Comparison of ENCODE assay signal across 9 mouse cellular contexts in the genomic region with DNA sequence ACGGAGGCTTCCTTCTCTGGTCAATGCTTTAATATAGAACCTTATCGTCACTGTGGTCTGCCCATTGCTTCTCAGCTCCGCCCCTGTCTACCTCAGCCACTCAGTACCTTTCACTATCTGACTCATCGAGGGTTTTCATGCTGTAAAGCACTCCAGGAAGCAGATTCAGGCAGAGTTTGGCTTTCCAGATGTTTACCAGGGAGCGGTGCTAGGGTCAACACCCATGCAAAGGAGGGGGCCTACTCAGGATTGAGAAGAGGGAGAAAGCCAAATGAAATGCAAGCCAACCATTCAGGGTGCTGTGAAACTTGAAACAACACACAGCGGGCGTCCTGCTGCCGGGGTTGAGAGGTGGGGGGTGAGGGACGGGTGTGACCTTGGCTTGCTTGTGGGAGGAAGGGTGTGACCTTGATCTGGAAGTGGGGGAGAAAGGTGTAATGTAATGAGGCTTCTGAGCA. TPM values are rescaled to one million over a fixed set of nuclear protein-coding genes. Genes with fewer than 3 reads are reported as not detected.
A peak's percentile ranks its signal among the peaks of the same experiment; 100 is the strongest.
DNase-seq lines count a peak whose midpoint lies in the region; ATAC-seq and TF ChIP-seq lines count a peak whose summit lies in the region.
"Had no signal": no experiment of that assay in that cellular context is flagged by ENCODE, and none has a peak within 500 bp of the region (broad histone marks: within the 10 kb centered on the region; RNA-seq: fewer than 3 reads in every experiment).

No protein-coding gene starts in this region.

- no peak; the same call in 1 of the 2 replicates for TF ChIP-seq RAD21 in CH12.LX (IDR thresholded peaks at IDR 0.05; ENCODE audit: low read depth, low read length)

- dilution Hi-C loops in CH12.LX (cut with MboI; ENCODE audit: extremely low pct_ligation_motif_present, extremely low pct_unique_long_range_greater_than_20kb, low sequenced_read_pairs), result no loop called here

- peak; percentile 39; the same call in 1 of the 2 replicates for TF ChIP-seq POLR2A in CH12.LX (IDR thresholded peaks at IDR 0.05; ENCODE audit: low read depth, low read length)
- TF ChIP-seq POLR2A in liver, adult 2 months (IDR thresholded peaks at IDR 0.05; ENCODE audit: extremely low read depth, insufficient read depth, low read length), result no peak

- no peaks in the 10 kb centered on the region for H3K79me2 ChIP-seq in CH12.LX (replicated peaks; ENCODE audit: control insufficient read depth, extremely low read depth, insufficient read depth, poor library complexity, severe bottlenecking)
- H3K79me2 ChIP-seq in liver, adult 2 months (ENCODE audit: control insufficient read depth, insufficient read depth, low read length), result no peaks in the 10 kb centered on the region

- H3K27ac ChIP-seq in CH12.LX (ENCODE audit: insufficient read depth, low read depth), result no peak overlapping the region
- no peak overlapping the region for H3K27ac ChIP-seq in liver, adult 2 months (replicated peaks; ENCODE audit: insufficient read depth, low read depth, low read length)
- H3K27ac ChIP-seq in stomach, embryonic 15.5 days, result no peak overlapping the region

- peak; percentile 18 for DNase-seq in adrenal gland, postnatal 10 days
- DNase-seq in adrenal gland, postnatal 4 days (ENCODE audit: low spot score in 2 of 2), result no peak
- peak; percentile 82 for DNase-seq in CH12.LX (ENCODE audit: extremely low read depth)
- peak; percentile 71 for DNase-seq in heart, adult 8-10 months (ENCODE audit: low spot score)
- DNase-seq in liver, adult 2 months (ENCODE audit: extremely low read depth, low read depth, low spot score), result no peak
- DNase-seq in Muller cell, postnatal 12 days (ENCODE audit: inconsistent ontology term), result no peak
- no peak for DNase-seq in frontal cortex, postnatal 14 days (ENCODE audit: low spot score in 2 of 2)

- H3K9ac ChIP-seq in CH12.LX (ENCODE audit: insufficient read depth, low read depth), result 0 out of 2 replicates have a peak overlapping the region, but pooled peaks have one; percentile 6
- H3K9ac ChIP-seq in liver, adult 2 months (ENCODE audit: low read depth, low read length), result peak overlapping the region; percentile 15; the same call in 1 of the 2 replicates
- no peak overlapping the region for H3K9ac ChIP-seq in stomach, embryonic 15.5 days

- no peak for TF ChIP-seq CTCF in CH12.LX (conservative IDR thresholded peaks at IDR 0.05 in 1 of 2, IDR thresholded peaks at IDR 0.05 in 1 of 2; ENCODE audit: low read depth in 2 of 2, low read length in 2 of 2)
- no peak for TF ChIP-seq CTCF in liver, adult 2 months (IDR thresholded peaks at IDR 0.05; ENCODE audit: low read depth, low read length)

- H3K4me1 ChIP-seq in CH12.LX (ENCODE audit: control insufficient read depth in 1 of 2, insufficient read depth in 2 of 2), result peaks cover 2 to 27% of the 10 kb centered on the region in 2 experiments; a peak in 3 of 4 replicates
- H3K4me1 ChIP-seq in liver, adult 2 months (ENCODE audit: control insufficient read depth, insufficient read depth, low read length), result peaks cover 6% of the 10 kb centered on the region; the same call in 1 of the 2 replicates
- peaks cover 2% of the 10 kb centered on the region; the same call in 1 of the 2 replicates for H3K4me1 ChIP-seq in stomach, embryonic 15.5 days

- peak; percentile 55; the same call in 1 of the 2 replicates for TF ChIP-seq EP300 in CH12.LX (IDR thresholded peaks at IDR 0.05; ENCODE audit: low read length)

- peak; percentile 80 for ATAC-seq in stomach, embryonic 15.5 days (ENCODE audit: insufficient read depth, low FRiP score, low read depth)

- H3K4me3 ChIP-seq in CH12.LX (replicated peaks in 1 of 3; ENCODE audit: low read depth in 2 of 3, low read length in 2 of 3, poor library complexity in 1 of 3), result peak overlapping the region; percentile 18 to 49 (median 45)
- H3K4me3 ChIP-seq in liver, adult 2 months (ENCODE audit: insufficient read depth, low read depth, low read length), result peak overlapping the region; percentile 21
- H3K4me3 ChIP-seq in stomach, embryonic 15.5 days (replicated peaks), result peak overlapping the region; percentile 1; the same call in 1 of the 2 replicates
- H3K4me3 ChIP-seq: megakaryocyte, embryonic 14.5 days had no signal

- peak overlapping the region; percentile 80 for H3K4me2 ChIP-seq in CH12.LX (ENCODE audit: insufficient read depth, low read depth, poor library complexity, severe bottlenecking)
- H3K4me2 ChIP-seq in stomach, embryonic 15.5 days, result peak overlapping the region; percentile 41

- H3K27me3 ChIP-seq in CH12.LX (replicated peaks), result no peaks in the 10 kb centered on the region
- no peaks in the 10 kb centered on the region for H3K27me3 ChIP-seq in liver, adult 2 months (ENCODE audit: control insufficient read depth, insufficient read depth, low read length)
- no peaks in the 10 kb centered on the region for H3K27me3 ChIP-seq in stomach, embryonic 15.5 days (replicated peaks)
- H3K27me3 ChIP-seq: megakaryocyte, embryonic 14.5 days had no signal

- H3K9me3 ChIP-seq in CH12.LX (replicated peaks; ENCODE audit: low read length), result peaks cover 8% of the 10 kb centered on the region
- H3K9me3 ChIP-seq in stomach, embryonic 15.5 days, result no peaks in the 10 kb centered on the region

- in situ Hi-C loops in CH12.LX (cut with MboI; ENCODE audit: low pct_ligation_motif_present, low pct_unique_long_range_greater_than_20kb, low sequenced_read_pairs), result no loop called here

- 21% methylated on average over 9 of the region's 9 CpGs for WGBS in liver, adult 2 months
- WGBS in stomach, embryonic 15.5 days, result 6% methylated on average over 9 of the region's 9 CpGs

- H3K36me3 ChIP-seq in CH12.LX (replicated peaks in 1 of 2; ENCODE audit: control insufficient read depth in 1 of 2, insufficient read depth in 1 of 2, low read length in 1 of 2), result no peaks in the 10 kb centered on the region
- no peaks in the 10 kb centered on the region for H3K36me3 ChIP-seq in liver, adult 2 months (ENCODE audit: control insufficient read depth, insufficient read depth, low read length)
- H3K36me3 ChIP-seq in stomach, embryonic 15.5 days, result no peaks in the 10 kb centered on the region

TF ChIP-seq in CH12.LX, 34 proteins besides CTCF, POLR2A, EP300 and RAD21 (continues in another document):
- TF ChIP-seq ZC3H11A (IDR thresholded peaks at IDR 0.05; ENCODE audit: low read depth, low read length) (no peak), MYC (IDR thresholded peaks at IDR 0.05; ENCODE audit: low read depth, low read length) (peak; percentile 50; the same call in 1 of the 2 replicates), USF1 (IDR thresholded peaks at IDR 0.05; ENCODE audit: low read depth, low read length) (no peak), MEF2A (IDR thresholded peaks at IDR 0.05; ENCODE audit: borderline replicate concordance, low read depth, low read length) (peak; percentile 77; the same call in 1 of the 2 replicates), ZNF384 (IDR thresholded peaks at IDR 0.05; ENCODE audit: low read depth, low read length) (no peak), TCF12 (IDR thresholded peaks at IDR 0.05; ENCODE audit: low read depth, low read length) (no peak), SIN3A (IDR thresholded peaks at IDR 0.05; ENCODE audit: low read length) (0 out of 2 replicates have a peak, but pooled peaks have one; percentile 40), UBTF (IDR thresholded peaks at IDR 0.05; ENCODE audit: low read depth, low read length) (no peak), PAX5 (IDR thresholded peaks at IDR 0.05; ENCODE audit: low read length) (no peak), E2F4 (IDR thresholded peaks at IDR 0.05; ENCODE audit: insufficient replicate concordance, low read depth, low read length) (no peak), USF2 (conservative IDR thresholded peaks at IDR 0.05; ENCODE audit: low read depth, low read length) (no peak), ELF1 (IDR thresholded peaks at IDR 0.05; ENCODE audit: low read depth, low read length) (peak; percentile 68), JUN (IDR thresholded peaks at IDR 0.05; ENCODE audit: insufficient read depth, low read depth, low read length) (peak; percentile 67), CHD2 (IDR thresholded peaks at IDR 0.05; ENCODE audit: low read length) (no peak), RCOR1 (conservative IDR thresholded peaks at IDR 0.05; ENCODE audit: low read depth, low read length) (0 out of 2 replicates have a peak, but pooled peaks have one; percentile 30), ZMIZ1 (IDR thresholded peaks at IDR 0.05; ENCODE audit: low read depth, low read length) (no peak), ZKSCAN1 (IDR thresholded peaks at IDR 0.05; ENCODE audit: borderline replicate concordance, low read depth, low read length) (no peak), SMC3 (IDR thresholded peaks at IDR 0.05; ENCODE audit: low read depth, low read length) (no peak), NRF1 (IDR thresholded peaks at IDR 0.05; ENCODE audit: low read depth, low read length) (no peak), GABPA (IDR thresholded peaks at IDR 0.05; ENCODE audit: insufficient replicate concordance, low read depth, low read length) (no peak), POLR2AphosphoS2 (IDR thresholded peaks at IDR 0.05; ENCODE audit: low read depth, low read length) (no peak), ETS1 (conservative IDR thresholded peaks at IDR 0.05; ENCODE audit: low read depth, low read length) (peak; percentile 68), MAX (IDR thresholded peaks at IDR 0.05; ENCODE audit: low read length) (peak; percentile 49; the same call in 1 of the 2 replicates), HCFC1 (IDR thresholded peaks at IDR 0.05; ENCODE audit: low read depth, low read length) (no peak), IRF4 (IDR thresholded peaks at IDR 0.05; ENCODE audit: low read depth, low read length) (peak; percentile 92), MXI1 (IDR thresholded peaks at IDR 0.05; ENCODE audit: low read depth, low read length) (no peak), NELFE (IDR thresholded peaks at IDR 0.05; ENCODE audit: low read depth, low read length) (no peak), MAFK (IDR thresholded peaks at IDR 0.05; ENCODE audit: insufficient replicate concordance, low read length) (no peak), JUND (conservative IDR thresholded peaks at IDR 0.05; ENCODE audit: low read depth, low read length) (peak; percentile 77), MAZ (IDR thresholded peaks at IDR 0.05; ENCODE audit: low read depth, low read length) (peak; percentile 90), KAT2A (IDR thresholded peaks at IDR 0.05; ENCODE audit: insufficient replicate concordance, low read length) (no peak)

RNA-seq across cellular contexts. Expression of gene S1pr1, which starts 43.6 kb away (rescaled TPM):
- 10 to 100 TPM; 41.8 to 65.7 TPM for total RNA-seq in adrenal gland, postnatal 10 days (2021)
- total RNA-seq in adrenal gland, postnatal 4 days (2021), result 10 to 100 TPM; 25.4 to 25.8 TPM
- total RNA-seq in CH12.LX (2012; rRNA removed) (1.4 and 1.8 TPM in 2 replicates), CH12.LX (2014; rRNA removed) (4.1 and 4.6 TPM in 2 replicates)
- 6.1 and 7.1 TPM in 2 replicates for polyA plus RNA-seq in CH12.LX (2012; ENCODE audit: insufficient read length, low read depth)
- total RNA-seq in heart, adult 8-10 months (2022), result 10 to 100 TPM; 31.9 to 48.9 (median 41.9) TPM
- 21.5 and 35.2 TPM in 2 replicates for total RNA-seq in liver, adult 2 months (2014; rRNA removed)
- 77.7 and 95.7 TPM in 2 replicates for polyA plus RNA-seq in liver, adult 2 months (2012; rRNA removed)
- polyA plus RNA-seq in stomach, embryonic 15.5 days (2015; fragmentation: Nextera tagmentation; extraction: Ambion mirVana), result 16.9 and 17.4 TPM in 2 replicates

Comparison
In these comparisons a context has a peak if more than half of its experiments do, and no peak if none do; other contexts are left out.
1. DNase-seq: peak in adrenal gland, postnatal 10 days (single experiment), CH12.LX (single experiment) and heart, adult 8-10 months (single experiment); none in adrenal gland, postnatal 4 days (0 of 2), liver, adult 2 months (single experiment), Muller cell, postnatal 12 days (single experiment) and frontal cortex, postnatal 14 days (0 of 2).
2. Peak in every context shown above with its lines, with median percentiles within 50 percentile points of each other: H3K4me3 ChIP-seq.